Mouse (Mus musculus): Measurements from ENCODE around the gene Srl. TPM values are rescaled to one million over a fixed set of nuclear protein-coding genes. Genes with fewer than 3 reads are reported as not detected.
"Not testable (repeated sequence)": the region's sequence is repeated elsewhere in the genome, so short reads cannot be mapped to it uniquely, and the experiment has no call there.

The Srl gene
- polyA plus RNA-seq (2016; fragmentation: Nextera tagmentation; extraction: Ambion mirVana) = 87.3 and 201 TPM in 2 replicates

GRCm38 (mm10) chr16:4541501-4542198 is at the start of gene Srl:
Gene Srl (minus strand): TSS chr16:4541816.
- DNase-seq (ENCODE audit: low spot score) = peak; percentile 100
- Histone ChIP-seq H3K27ac (peak within 1 kb of the TSS; percentile 86), H3K36me3 (peaks cover 23% of the 10 kb centered on the region), H3K9me3 (no peaks in the 10 kb centered on the region), H3K27me3 (ENCODE audit: insufficient read depth, poor library complexity, severe bottlenecking) (no peaks in the 10 kb centered on the region), H3K4me1 (peaks cover 17% of the 10 kb centered on the region), H3K4me3 (peak within 1 kb of the TSS; percentile 64)
- WGBS = 2% methylated on average over 43 of the region's 43 CpGs

DNA sequence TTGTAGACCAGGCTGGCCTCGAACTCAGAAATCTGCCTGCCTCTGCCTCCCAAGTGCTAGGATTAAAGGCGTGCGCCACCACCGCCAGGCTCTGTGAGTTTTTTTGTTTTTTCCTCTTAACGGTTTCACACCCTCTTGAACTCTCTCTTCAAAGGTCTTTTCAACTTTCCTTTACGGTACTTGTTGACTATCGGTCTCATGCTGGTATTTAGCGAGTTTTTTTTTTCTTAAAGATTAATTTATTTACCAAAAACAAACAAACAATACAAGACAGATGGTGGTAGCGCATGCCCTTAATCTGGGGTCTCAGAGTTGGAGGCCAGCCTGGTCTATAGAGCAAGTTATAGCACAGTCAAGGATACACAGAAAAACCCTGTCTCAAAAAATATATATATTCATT is 48.6 kb upstream of the Srl start:
- peaks cover 57% of the 10 kb centered on the region for H3K4me1 ChIP-seq
- WGBS = 93% methylated on average over 9 of the region's 9 CpGs
- peaks cover 17% of the 10 kb centered on the region for H3K36me3 ChIP-seq
- H3K9me3 ChIP-seq = no peaks in the 10 kb centered on the region
- no peak for DNase-seq (ENCODE audit: low spot score)
- H3K4me3 ChIP-seq = no peak overlapping the region
- H3K27me3 ChIP-seq (ENCODE audit: insufficient read depth, poor library complexity, severe bottlenecking) = no peaks in the 10 kb centered on the region
- no peak overlapping the region for H3K27ac ChIP-seq

DNA sequence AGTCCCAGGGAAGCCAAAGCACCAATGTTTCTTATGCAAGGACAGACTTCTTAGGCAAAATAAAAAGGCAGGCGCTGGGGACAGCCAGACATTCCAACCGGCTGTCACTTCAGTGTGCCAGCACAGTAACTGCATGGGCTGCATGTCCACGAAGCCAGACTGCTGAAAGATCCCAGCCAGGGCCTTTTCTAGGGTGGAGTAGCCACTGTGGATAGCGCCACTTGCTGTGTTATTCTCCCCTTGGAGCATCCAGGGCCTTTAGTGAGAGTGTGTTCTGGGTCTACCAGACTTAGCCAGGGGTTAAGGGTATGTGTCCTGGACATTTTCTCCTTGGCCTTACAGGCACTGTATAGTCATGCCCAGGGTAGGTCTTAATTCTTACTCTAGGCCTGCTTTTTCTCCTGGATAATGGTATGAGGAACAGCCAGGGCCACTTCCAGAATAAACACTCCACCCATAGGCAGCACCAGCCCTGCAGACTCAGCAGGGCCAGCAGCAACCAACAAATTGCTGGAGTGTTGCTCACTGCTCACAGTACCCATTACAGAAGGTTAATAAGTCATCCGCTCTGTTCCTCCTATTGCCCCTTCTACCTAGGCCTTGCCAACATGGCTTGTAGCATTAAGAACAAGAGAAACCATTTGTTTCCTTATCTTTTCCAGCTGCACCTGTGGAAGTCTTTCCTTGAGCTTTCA is 46.0 kb upstream of the Srl start:
- DNase-seq (ENCODE audit: low spot score) = no peak
- Histone ChIP-seq H3K9me3 (no peaks in the 10 kb centered on the region), H3K27me3 (ENCODE audit: insufficient read depth, poor library complexity, severe bottlenecking) (no peaks in the 10 kb centered on the region), H3K36me3 (peaks cover 17% of the 10 kb centered on the region), H3K4me1 (peaks cover 32% of the 10 kb centered on the region), H3K4me3 (peak overlapping the region; percentile 59), H3K27ac (peak overlapping the region; percentile 94)
- WGBS = 47% methylated on average over 5 of the region's 5 CpGs

GRCm38 (mm10) chr16:4586531-4587123 is 45.0 kb upstream of the Srl start:
- WGBS = 1% methylated on average over 43 of the region's 43 CpGs
- H3K36me3 ChIP-seq = peaks cover 17% of the 10 kb centered on the region

GRCm38 (mm10) chr16:4585642-4586530 is 44.3 kb upstream of the Srl start:
- 6% methylated on average over 14 of the region's 14 CpGs for WGBS
- no peak for DNase-seq (ENCODE audit: low spot score)
- H3K36me3 ChIP-seq = peaks cover 12% of the 10 kb centered on the region
- H3K27ac ChIP-seq = peak overlapping the region; percentile 94
- H3K4me1 ChIP-seq = peaks cover 28% of the 10 kb centered on the region
- no peaks in the 10 kb centered on the region for H3K9me3 ChIP-seq
- peak overlapping the region; percentile 59 for H3K4me3 ChIP-seq
- H3K27me3 ChIP-seq (ENCODE audit: insufficient read depth, poor library complexity, severe bottlenecking) = no peaks in the 10 kb centered on the region

More at GRCm38 (mm10) chr16:4586531-4587123, 45.0 kb upstream of the Srl start:
- no peaks in the 10 kb centered on the region for H3K9me3 ChIP-seq
- DNase-seq (ENCODE audit: low spot score) = peak; percentile 99
- H3K27me3 ChIP-seq (ENCODE audit: insufficient read depth, poor library complexity, severe bottlenecking) = no peaks in the 10 kb centered on the region
- peaks cover 28% of the 10 kb centered on the region for H3K4me1 ChIP-seq
- H3K4me3 ChIP-seq = peak overlapping the region; percentile 59
- H3K27ac ChIP-seq = peak overlapping the region; percentile 94

DNA sequence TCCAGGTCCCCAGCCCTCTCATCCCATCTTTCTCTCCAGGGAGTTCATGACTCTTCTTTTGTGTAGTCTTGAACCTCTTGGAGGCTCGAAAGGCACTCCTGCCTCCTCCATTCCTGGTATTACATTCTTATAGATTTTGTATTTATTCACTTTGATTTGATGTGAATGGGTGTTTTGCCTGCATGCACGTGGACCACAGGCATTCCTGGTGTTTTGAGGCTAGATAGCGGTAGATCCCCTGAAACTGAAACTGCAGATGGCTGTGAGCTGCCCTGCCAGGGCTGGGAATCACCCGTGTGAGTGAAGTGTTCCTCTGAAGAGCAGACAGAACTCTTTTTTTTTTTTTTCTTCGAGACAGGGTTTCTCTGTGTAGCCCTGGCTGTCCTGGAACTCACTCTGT is 42.8 kb upstream of the Srl start:
- no peaks in the 10 kb centered on the region for H3K9me3 ChIP-seq
- no peak for DNase-seq (ENCODE audit: low spot score)
- no peaks in the 10 kb centered on the region for H3K27me3 ChIP-seq (ENCODE audit: insufficient read depth, poor library complexity, severe bottlenecking)
- 69% methylated on average over 5 of the region's 5 CpGs for WGBS
- 0 out of 2 replicates have a peak, but pooled peaks cover under 1% of the 10 kb centered on the region for H3K36me3 ChIP-seq
- no peak overlapping the region for H3K4me3 ChIP-seq
- H3K4me1 ChIP-seq = peaks cover 28% of the 10 kb centered on the region
- H3K27ac ChIP-seq = no peak overlapping the region; the same call in 1 of the 2 replicates

DNA sequence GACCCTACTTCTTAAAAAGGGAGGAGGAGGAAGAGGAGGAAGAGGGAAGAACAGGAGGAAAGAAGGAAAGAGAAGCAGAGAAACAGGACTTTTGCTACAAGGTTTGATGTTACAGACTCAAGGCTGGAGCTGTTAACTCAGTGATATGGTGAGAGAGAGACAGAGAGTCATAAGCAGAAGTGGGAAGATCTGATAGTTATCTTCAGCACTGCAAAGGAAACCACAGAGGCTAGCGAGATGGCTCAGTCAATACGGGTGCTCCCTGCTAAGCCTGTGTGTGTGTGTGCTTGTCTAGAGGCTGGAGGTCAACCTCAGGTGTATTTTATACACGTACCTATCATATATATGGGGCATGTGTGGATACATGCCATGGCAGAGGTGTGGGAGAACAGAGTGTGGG is 42.2 kb upstream of the Srl start:
- DNase-seq (ENCODE audit: low spot score) = no peak
- Histone ChIP-seq H3K36me3 (no peaks in the 10 kb centered on the region), H3K9me3 (no peaks in the 10 kb centered on the region), H3K27ac (no peak overlapping the region), H3K4me1 (peaks cover 32% of the 10 kb centered on the region), H3K4me3 (no peak overlapping the region), H3K27me3 (ENCODE audit: insufficient read depth, poor library complexity, severe bottlenecking) (no peaks in the 10 kb centered on the region)
- 74% methylated on average over 3 of the region's 3 CpGs for WGBS

GRCm38 (mm10) chr16:4581179-4581578 is 39.6 kb upstream of the Srl start:
- not testable (repeated sequence) for DNase-seq (ENCODE audit: low spot score); H3K27me3 ChIP-seq (ENCODE audit: insufficient read depth, poor library complexity, severe bottlenecking); H3K27ac ChIP-seq; H3K36me3 ChIP-seq; H3K9me3 ChIP-seq; H3K4me3 ChIP-seq
- WGBS = 69% methylated on average over 4 of the region's 4 CpGs
- H3K4me1 ChIP-seq = peaks cover 16% of the 10 kb centered on the region

- Histone ChIP-seq H3K4me1 (peaks cover 9% of the 10 kb centered on the region), H3K27me3 (ENCODE audit: insufficient read depth, poor library complexity, severe bottlenecking) (no peaks in the 10 kb centered on the region), H3K27ac (0 out of 2 replicates have a peak overlapping the region, but pooled peaks have one; percentile 42), H3K4me3 (no peak overlapping the region), H3K9me3 (no peaks in the 10 kb centered on the region), H3K36me3 (no peaks in the 10 kb centered on the region)
- 61% methylated on average over 7 of the region's 7 CpGs for WGBS
- DNase-seq (ENCODE audit: low spot score) = no peak
Measured at GRCm38 (mm10) chr16:4578630-4579029, 37.0 kb upstream of the Srl start.

- H3K27ac ChIP-seq = no peak overlapping the region
- no peaks in the 10 kb centered on the region for H3K36me3 ChIP-seq
- H3K4me3 ChIP-seq = no peak overlapping the region
- no peaks in the 10 kb centered on the region for H3K27me3 ChIP-seq (ENCODE audit: insufficient read depth, poor library complexity, severe bottlenecking)
- H3K9me3 ChIP-seq = no peaks in the 10 kb centered on the region
- 47% methylated on average over 2 of the region's 2 CpGs for WGBS
- DNase-seq (ENCODE audit: low spot score) = no peak
- H3K4me1 ChIP-seq = peaks cover 9% of the 10 kb centered on the region
Measured at GRCm38 (mm10) chr16:4576873-4577272, 35.3 kb upstream of the Srl start.

GRCm38 (mm10) chr16:4576038-4576437 is 34.4 kb upstream of the Srl start:
- Histone ChIP-seq H3K36me3 (no peaks in the 10 kb centered on the region), H3K27me3 (ENCODE audit: insufficient read depth, poor library complexity, severe bottlenecking) (no peaks in the 10 kb centered on the region), H3K4me1 (peaks cover 12% of the 10 kb centered on the region), H3K4me3 (no peak overlapping the region), H3K27ac (no peak overlapping the region), H3K9me3 (no peaks in the 10 kb centered on the region)
- 58% methylated on average over 2 of the region's 2 CpGs for WGBS
- no peak for DNase-seq (ENCODE audit: low spot score)

GRCm38 (mm10) chr16:4570737-4571136 is 29.1 kb upstream of the Srl start:
- 58% methylated on average over 4 of the region's 4 CpGs for WGBS
- no peaks in the 10 kb centered on the region for H3K36me3 ChIP-seq
- no peaks in the 10 kb centered on the region for H3K9me3 ChIP-seq
- H3K4me1 ChIP-seq = peaks cover 14% of the 10 kb centered on the region
- H3K4me3 ChIP-seq = no peak overlapping the region
- peak overlapping the region; percentile 49; the same call in 1 of the 2 replicates for H3K27ac ChIP-seq
- DNase-seq (ENCODE audit: low spot score) = no peak
- H3K27me3 ChIP-seq (ENCODE audit: insufficient read depth, poor library complexity, severe bottlenecking) = no peaks in the 10 kb centered on the region
